Mouse (Mus musculus): ENCODE data around the gene Arrdc2.

Gene Arrdc2

DNA sequence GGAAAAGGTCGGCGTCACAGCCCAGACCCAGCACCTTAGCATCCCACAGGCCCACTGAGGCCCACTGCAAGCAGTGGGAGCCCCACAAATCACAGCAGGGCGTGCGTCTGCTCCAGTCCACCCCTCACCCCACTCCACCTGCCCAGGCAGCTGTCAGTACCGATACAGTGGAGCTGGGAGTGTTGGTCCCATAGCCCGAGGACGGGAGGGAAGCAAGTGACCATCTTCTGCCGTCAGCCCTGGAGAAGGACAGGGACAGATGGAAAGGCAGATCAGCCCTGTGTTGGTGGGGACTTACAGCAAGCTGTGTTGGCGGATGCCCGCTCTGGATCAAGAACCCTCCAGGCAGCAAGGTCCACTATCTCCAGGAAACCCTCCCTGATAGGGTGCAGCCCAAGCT is 50.5 kb downstream of the Arrdc2 start:
- no peak for DNase-seq (ENCODE audit: low spot score)

DNA sequence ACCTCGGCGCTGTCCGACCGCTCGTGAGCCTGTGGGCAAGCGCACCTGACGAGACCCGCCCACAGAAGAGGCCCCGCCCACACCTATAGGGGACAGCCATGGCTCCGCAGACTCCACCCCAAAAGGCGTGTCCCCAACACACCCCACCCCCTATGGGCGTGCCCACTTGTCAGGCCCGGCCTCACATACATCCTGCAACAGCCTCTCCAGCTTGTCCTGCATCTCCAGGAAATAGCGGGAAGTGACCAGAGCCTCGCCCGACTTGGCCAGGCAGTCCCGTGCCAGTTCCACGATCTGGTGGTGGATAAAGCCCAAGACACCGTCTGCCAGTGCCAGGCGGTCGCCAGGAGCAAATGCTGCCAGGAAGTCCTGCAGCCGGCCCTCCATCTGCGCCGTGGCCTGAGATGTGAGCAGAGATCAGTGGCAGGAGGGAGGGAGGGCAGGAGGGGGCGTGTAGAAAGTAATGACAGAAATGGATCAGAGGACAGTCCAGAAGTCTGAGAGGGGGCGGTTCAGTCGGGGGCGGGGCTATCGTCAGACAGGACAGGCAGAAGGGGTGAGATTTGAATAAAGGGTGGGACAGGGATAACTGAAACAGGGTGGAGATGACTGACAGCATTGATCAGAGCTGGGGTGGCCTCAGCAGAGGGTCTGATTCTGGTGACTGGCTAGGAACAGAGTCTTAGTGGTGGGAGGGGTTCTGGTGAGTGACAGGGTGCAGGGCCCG is 51.4 kb downstream of the Arrdc2 start:
- peak; percentile 37 for DNase-seq (ENCODE audit: low spot score)

DNA sequence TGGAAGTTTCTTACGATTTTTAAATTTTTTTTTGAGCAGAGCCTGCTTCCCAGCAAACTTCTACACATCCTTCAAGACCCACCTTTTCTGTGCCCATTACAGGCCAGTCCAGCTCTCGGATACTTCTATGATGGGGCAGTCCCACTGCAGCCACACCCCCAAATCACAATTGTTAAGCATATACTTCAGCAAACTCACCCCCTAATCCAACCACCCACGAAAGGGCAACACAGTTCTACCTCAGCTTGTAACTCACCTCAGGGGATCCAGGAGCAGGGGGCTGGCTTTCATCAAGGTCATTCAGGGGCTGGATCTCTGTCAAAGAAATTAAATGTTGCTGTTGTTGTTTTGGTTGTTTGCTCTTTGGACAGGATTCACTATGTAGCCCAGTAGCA is 52.5 kb downstream of the Arrdc2 start:
- DNase-seq (ENCODE audit: low spot score): no peak

DNA sequence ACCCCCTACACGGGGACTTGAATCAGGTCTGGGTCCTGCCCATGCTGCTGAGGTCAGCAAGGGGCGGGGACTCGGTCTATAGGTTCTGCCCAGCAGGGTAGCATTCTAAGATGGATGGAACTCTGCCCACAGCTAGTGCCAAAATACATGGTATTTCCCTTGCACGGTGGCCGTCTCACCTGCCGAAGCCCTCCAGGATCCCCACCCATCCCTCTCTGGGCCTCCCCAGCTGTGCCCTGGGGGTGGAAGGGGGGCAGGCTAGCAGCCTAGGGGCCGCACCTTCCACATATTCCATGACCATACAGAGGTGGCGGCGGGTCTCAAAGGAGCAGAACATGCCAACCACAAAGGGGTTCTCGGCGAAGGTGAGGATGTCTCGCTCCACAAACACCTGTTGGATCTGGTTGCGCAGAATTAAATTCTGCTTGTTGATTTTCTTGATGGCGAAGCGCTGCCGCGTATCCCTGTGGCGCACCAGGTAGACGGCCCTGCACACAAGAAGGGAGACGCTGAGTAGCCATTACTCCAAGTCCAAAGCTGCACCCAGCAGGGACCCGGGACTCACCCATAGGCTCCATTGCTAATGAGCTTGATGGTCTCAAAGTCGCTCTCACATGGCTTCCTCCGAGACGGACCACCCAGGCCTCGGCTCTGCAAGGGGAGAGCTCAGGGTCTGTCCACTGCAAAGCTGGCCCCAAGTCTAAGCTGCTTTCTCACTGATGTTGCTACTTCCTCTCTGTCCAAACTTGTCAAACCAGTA is 53.0 kb downstream of the Arrdc2 start:
- DNase-seq (ENCODE audit: low spot score): no peak
